Mouse (Mus musculus): ENCODE results near the gene Iqca. TPM values are rescaled to one million over a fixed set of nuclear protein-coding genes. Genes with fewer than 3 reads are reported as not detected.

Gene Iqca
- polyA plus RNA-seq, 1 experiment from 2014 or later: not detected

- Histone ChIP-seq H3K4me2 (ENCODE audit: low read depth, low read length) (no peak overlapping the region), H3K9ac (ENCODE audit: low read length) (no peak overlapping the region), H3K36me3 (ENCODE audit: control insufficient read depth, insufficient read depth, low read length) (no peaks in the 10 kb centered on the region), H3K4me3 (replicated peaks; ENCODE audit: low read length) (no peak overlapping the region), H3K27me3 (ENCODE audit: control insufficient read depth, insufficient read depth, low read length) (no peaks in the 10 kb centered on the region), H3K27ac (ENCODE audit: low read length) (no peak overlapping the region), H3K4me1 (ENCODE audit: control insufficient read depth, insufficient read depth, low read length) (no peaks in the 10 kb centered on the region), H3K9me3 (replicated peaks; ENCODE audit: control insufficient read depth, low read length) (no peaks in the 10 kb centered on the region)
- 28% methylated on average over 5 of the region's 5 CpGs for WGBS
- ATAC-seq (ENCODE audit: insufficient read depth, low FRiP score): no peak
These were observed 101.9 kb downstream of the Iqca start for GRCm38 (mm10) chr1:90051347-90051746.

DNA sequence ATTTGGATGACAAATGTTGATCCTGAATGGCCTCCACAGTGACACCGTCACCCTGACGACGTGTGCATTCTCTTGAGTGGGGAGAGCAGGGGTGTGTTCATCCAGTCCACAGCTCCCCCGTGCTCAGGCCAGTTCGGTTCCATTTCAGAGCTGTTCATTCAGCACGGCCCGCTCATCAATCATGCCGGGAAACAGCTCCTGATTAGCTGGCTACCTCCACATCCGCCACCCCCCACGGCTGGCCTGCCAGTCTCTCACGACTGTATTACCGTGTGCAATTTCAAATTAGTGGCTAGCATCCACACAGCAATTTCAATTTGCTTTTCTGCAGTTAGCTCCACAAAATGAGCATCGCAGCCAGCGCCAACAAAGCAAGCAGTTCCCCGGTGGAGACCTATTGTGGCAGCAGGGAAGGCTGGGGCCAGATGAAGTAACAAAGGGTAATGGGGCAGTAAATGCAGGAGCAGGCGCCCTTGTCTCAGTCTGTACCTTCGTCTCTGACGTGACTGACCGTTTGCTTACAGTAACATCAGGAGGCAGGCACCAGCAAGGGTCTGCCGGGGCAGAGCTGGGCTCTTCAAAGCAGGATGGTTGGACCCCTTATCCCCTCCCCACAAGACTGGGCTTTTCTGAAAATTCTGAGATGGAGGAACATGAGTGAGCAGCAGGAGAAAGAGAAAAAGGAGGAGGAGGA is 103.0 kb downstream of the Iqca start:
- H3K9ac ChIP-seq (ENCODE audit: low read length): no peak overlapping the region
- H3K9me3 ChIP-seq (replicated peaks; ENCODE audit: control insufficient read depth, low read length): no peaks in the 10 kb centered on the region
- H3K36me3 ChIP-seq (ENCODE audit: control insufficient read depth, insufficient read depth, low read length): no peaks in the 10 kb centered on the region
- no peaks in the 10 kb centered on the region for H3K27me3 ChIP-seq (ENCODE audit: control insufficient read depth, insufficient read depth, low read length)
- no peak overlapping the region for H3K27ac ChIP-seq (ENCODE audit: low read length)
- no peak overlapping the region for H3K4me2 ChIP-seq (ENCODE audit: low read depth, low read length)
- no peak overlapping the region for H3K4me3 ChIP-seq (replicated peaks; ENCODE audit: low read length)
- WGBS: 29% methylated on average over 20 of the region's 20 CpGs
- H3K4me1 ChIP-seq (ENCODE audit: control insufficient read depth, insufficient read depth, low read length): no peaks in the 10 kb centered on the region
- ATAC-seq (ENCODE audit: insufficient read depth, low FRiP score): no peak

- ATAC-seq (ENCODE audit: insufficient read depth, low FRiP score): no peak
- H3K36me3 ChIP-seq (ENCODE audit: control insufficient read depth, insufficient read depth, low read length): no peaks in the 10 kb centered on the region
- H3K27ac ChIP-seq (ENCODE audit: low read length): no peak overlapping the region
- no peaks in the 10 kb centered on the region for H3K4me1 ChIP-seq (ENCODE audit: control insufficient read depth, insufficient read depth, low read length)
- 52% methylated on average over 2 of the region's 2 CpGs for WGBS
- H3K4me2 ChIP-seq (ENCODE audit: low read depth, low read length): no peak overlapping the region
- H3K9me3 ChIP-seq (replicated peaks; ENCODE audit: control insufficient read depth, low read length): no peaks in the 10 kb centered on the region
- H3K9ac ChIP-seq (ENCODE audit: low read length): no peak overlapping the region
- H3K27me3 ChIP-seq (ENCODE audit: control insufficient read depth, insufficient read depth, low read length): no peaks in the 10 kb centered on the region
- no peak overlapping the region for H3K4me3 ChIP-seq (replicated peaks; ENCODE audit: low read length)
These were observed 124.9 kb downstream of the Iqca start for GRCm38 (mm10) chr1:90028305-90028704.

GRCm38 (mm10) chr1:90026945-90027344 is 126.3 kb downstream of the Iqca start:
- Histone ChIP-seq H3K9ac (ENCODE audit: low read length) (no peak overlapping the region), H3K9me3 (replicated peaks; ENCODE audit: control insufficient read depth, low read length) (no peaks in the 10 kb centered on the region), H3K27ac (ENCODE audit: low read length) (no peak overlapping the region), H3K36me3 (ENCODE audit: control insufficient read depth, insufficient read depth, low read length) (no peaks in the 10 kb centered on the region), H3K27me3 (ENCODE audit: control insufficient read depth, insufficient read depth, low read length) (no peaks in the 10 kb centered on the region), H3K4me3 (replicated peaks; ENCODE audit: low read length) (no peak overlapping the region), H3K4me2 (ENCODE audit: low read depth, low read length) (no peak overlapping the region), H3K4me1 (ENCODE audit: control insufficient read depth, insufficient read depth, low read length) (no peaks in the 10 kb centered on the region)
- no peak for ATAC-seq (ENCODE audit: insufficient read depth, low FRiP score)
- 28% methylated on average over 3 of the region's 3 CpGs for WGBS

DNA sequence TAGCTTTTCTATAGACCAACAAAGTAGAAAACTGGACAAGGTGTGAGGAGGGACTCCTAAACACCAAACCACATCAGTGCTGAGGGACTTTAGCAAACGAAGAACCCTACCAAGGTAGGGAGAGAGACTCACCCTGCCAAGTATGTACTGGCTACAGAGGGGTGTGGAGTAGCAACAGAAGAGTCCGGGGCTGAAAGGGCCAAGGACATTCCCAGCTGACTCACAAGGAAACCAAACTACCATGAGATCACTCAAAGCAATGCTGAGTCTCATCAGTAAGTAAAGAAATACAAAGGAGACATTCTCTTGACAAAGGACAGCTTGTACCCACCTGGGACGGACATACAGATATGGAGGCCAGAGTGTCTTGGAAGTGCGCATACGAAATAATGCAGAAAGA is 132.9 kb downstream of the Iqca start:
- Histone ChIP-seq H3K4me3 (replicated peaks; ENCODE audit: low read length) (no peak overlapping the region), H3K36me3 (ENCODE audit: control insufficient read depth, insufficient read depth, low read length) (no peaks in the 10 kb centered on the region), H3K9ac (ENCODE audit: low read length) (no peak overlapping the region), H3K27me3 (ENCODE audit: control insufficient read depth, insufficient read depth, low read length) (no peaks in the 10 kb centered on the region), H3K4me1 (ENCODE audit: control insufficient read depth, insufficient read depth, low read length) (no peaks in the 10 kb centered on the region), H3K4me2 (ENCODE audit: low read depth, low read length) (no peak overlapping the region), H3K9me3 (replicated peaks; ENCODE audit: control insufficient read depth, low read length) (no peaks in the 10 kb centered on the region), H3K27ac (ENCODE audit: low read length) (no peak overlapping the region)
- ATAC-seq (ENCODE audit: insufficient read depth, low FRiP score): no peak
- 83% methylated on average over 5 of the region's 5 CpGs for WGBS

DNA sequence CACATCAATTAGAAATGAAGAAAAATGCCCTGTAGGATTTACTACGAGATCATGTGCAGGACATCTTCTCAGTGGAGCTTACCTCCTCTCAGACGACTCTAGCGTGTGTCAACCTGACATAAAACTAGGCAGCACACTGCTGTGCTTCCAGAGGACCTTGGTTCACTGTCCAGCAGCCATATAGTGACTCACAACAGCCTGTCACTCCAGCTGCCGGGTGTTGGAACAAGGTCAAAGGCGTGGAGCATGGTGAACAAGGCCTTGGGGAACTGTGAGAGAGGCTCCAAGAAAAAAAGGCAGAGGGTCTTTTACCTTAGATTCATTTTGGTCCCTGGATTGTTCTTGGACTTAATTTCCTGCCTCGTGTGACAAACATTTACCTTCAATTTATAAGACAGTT is 135.1 kb downstream of the Iqca start:
- Histone ChIP-seq H3K27me3 (ENCODE audit: control insufficient read depth, insufficient read depth, low read length) (no peaks in the 10 kb centered on the region), H3K36me3 (ENCODE audit: control insufficient read depth, insufficient read depth, low read length) (no peaks in the 10 kb centered on the region), H3K9ac (ENCODE audit: low read length) (no peak overlapping the region), H3K4me2 (ENCODE audit: low read depth, low read length) (no peak overlapping the region), H3K27ac (ENCODE audit: low read length) (no peak overlapping the region), H3K4me1 (ENCODE audit: control insufficient read depth, insufficient read depth, low read length) (no peaks in the 10 kb centered on the region), H3K9me3 (replicated peaks; ENCODE audit: control insufficient read depth, low read length) (no peaks in the 10 kb centered on the region), H3K4me3 (replicated peaks; ENCODE audit: low read length) (no peak overlapping the region)
- no peak for ATAC-seq (ENCODE audit: insufficient read depth, low FRiP score)
- WGBS: 74% methylated on average over 6 of the region's 6 CpGs

DNA sequence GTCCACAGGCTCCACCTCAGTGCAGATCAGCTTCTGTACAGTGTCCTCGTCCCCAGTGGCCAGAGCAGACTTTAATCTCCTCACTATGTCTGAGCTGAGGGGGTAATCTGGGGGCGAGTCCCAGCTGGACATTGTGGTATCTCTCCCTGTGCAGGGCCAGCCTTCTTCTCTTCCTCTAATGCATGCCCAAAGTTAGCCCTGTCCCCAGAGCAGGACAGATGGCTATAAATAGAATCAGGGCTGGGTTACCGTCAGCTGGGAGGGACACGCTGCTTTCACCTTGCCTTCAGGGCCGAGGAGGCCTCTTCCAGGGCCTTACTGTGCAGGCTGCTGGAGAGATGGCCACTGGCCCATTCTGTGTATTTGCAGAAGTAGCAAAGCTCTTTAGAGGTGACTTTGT is 138.8 kb downstream of the Iqca start, which contains the start of gene Asb18:
TSS of gene Asb18 (minus strand) at position 221 of the 400 bp plus-strand sequence.
- Histone ChIP-seq H3K9ac (ENCODE audit: low read length) (no peak within 1 kb of the TSS), H3K4me1 (ENCODE audit: control insufficient read depth, insufficient read depth, low read length) (no peaks in the 10 kb centered on the region), H3K4me2 (ENCODE audit: low read depth, low read length) (no peak within 1 kb of the TSS), H3K27me3 (ENCODE audit: control insufficient read depth, insufficient read depth, low read length) (no peaks in the 10 kb centered on the region), H3K27ac (ENCODE audit: low read length) (no peak within 1 kb of the TSS), H3K36me3 (ENCODE audit: control insufficient read depth, insufficient read depth, low read length) (no peaks in the 10 kb centered on the region), H3K4me3 (replicated peaks; ENCODE audit: low read length) (no peak within 1 kb of the TSS), H3K9me3 (replicated peaks; ENCODE audit: control insufficient read depth, low read length) (no peaks in the 10 kb centered on the region)
- 70% methylated on average over 5 of the region's 5 CpGs for WGBS
- ATAC-seq (ENCODE audit: insufficient read depth, low FRiP score): no peak

DNA sequence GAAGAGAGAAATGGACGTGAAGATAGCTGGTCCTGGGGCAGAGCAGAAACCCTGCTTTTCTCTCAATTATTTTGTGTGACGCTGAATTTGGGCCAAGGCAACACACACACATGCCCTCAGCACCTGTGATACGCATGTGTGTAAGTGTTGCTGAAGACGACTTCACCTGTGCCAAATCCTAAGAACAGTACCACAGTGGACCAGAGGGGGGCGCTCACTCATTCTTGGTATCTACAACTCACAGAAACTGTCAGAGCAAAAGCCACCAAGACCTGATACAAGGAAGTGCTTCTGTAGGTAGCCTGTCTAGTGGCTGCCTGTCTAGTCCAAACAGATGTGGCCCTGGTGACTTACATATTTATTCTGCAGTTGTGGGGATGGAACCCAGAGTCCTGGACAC is 139.9 kb downstream of the Iqca start:
- no peak overlapping the region for H3K4me3 ChIP-seq (replicated peaks; ENCODE audit: low read length)
- WGBS: 77% methylated on average over 5 of the region's 5 CpGs
- no peak overlapping the region for H3K27ac ChIP-seq (ENCODE audit: low read length)
- ATAC-seq (ENCODE audit: insufficient read depth, low FRiP score): no peak
- H3K4me1 ChIP-seq (ENCODE audit: control insufficient read depth, insufficient read depth, low read length): no peaks in the 10 kb centered on the region
- no peak overlapping the region for H3K9ac ChIP-seq (ENCODE audit: low read length)
- H3K36me3 ChIP-seq (ENCODE audit: control insufficient read depth, insufficient read depth, low read length): no peaks in the 10 kb centered on the region
- no peaks in the 10 kb centered on the region for H3K9me3 ChIP-seq (replicated peaks; ENCODE audit: control insufficient read depth, low read length)
- H3K27me3 ChIP-seq (ENCODE audit: control insufficient read depth, insufficient read depth, low read length): no peaks in the 10 kb centered on the region
- H3K4me2 ChIP-seq (ENCODE audit: low read depth, low read length): no peak overlapping the region

- no peak overlapping the region for H3K27ac ChIP-seq (ENCODE audit: low read length)
- no peaks in the 10 kb centered on the region for H3K27me3 ChIP-seq (ENCODE audit: control insufficient read depth, insufficient read depth, low read length)
- H3K4me1 ChIP-seq (ENCODE audit: control insufficient read depth, insufficient read depth, low read length): no peaks in the 10 kb centered on the region
- no peak for ATAC-seq (ENCODE audit: insufficient read depth, low FRiP score)
- H3K9me3 ChIP-seq (replicated peaks; ENCODE audit: control insufficient read depth, low read length): no peaks in the 10 kb centered on the region
- H3K36me3 ChIP-seq (ENCODE audit: control insufficient read depth, insufficient read depth, low read length): no peaks in the 10 kb centered on the region
- H3K9ac ChIP-seq (ENCODE audit: low read length): no peak overlapping the region
- no peak overlapping the region for H3K4me2 ChIP-seq (ENCODE audit: low read depth, low read length)
- H3K4me3 ChIP-seq (replicated peaks; ENCODE audit: low read length): no peak overlapping the region
- WGBS: 66% methylated on average over 7 of the region's 7 CpGs
These were observed 140.4 kb downstream of the Iqca start for GRCm38 (mm10) chr1:90012850-90013249.

Data from stomach, embryonic 16.5 days (tissue).